Mouse (Mus musculus) embryonic fibroblast, embryonic 13.5 days (primary cell): ENCODE measurements at regions not wholly inside any gene's neighbourhood (a gene's known extent, or its start where the extent isn't known, plus 50 kb on each side); places are given as distances from the start of the nearest gene placed in this dataset.

ENCODE experiments used
- CTCF ChIP-seq: IDR thresholded peaks from 2 replicates; pipeline ENCODE4 v1.5.1; 2011; ENCODE audit warnings: mild to moderate bottlenecking, control low read depth, low read length, moderate library complexity, borderline replicate concordance; ENCODE audit not compliant: insufficient read depth
- POLR2A ChIP-seq: IDR thresholded peaks from 2 replicates; pipeline ENCODE4 v1.6.1; 2011; ENCODE audit warnings: low read depth, mild to moderate bottlenecking, control low read depth, low read length, moderate library complexity

DNA sequence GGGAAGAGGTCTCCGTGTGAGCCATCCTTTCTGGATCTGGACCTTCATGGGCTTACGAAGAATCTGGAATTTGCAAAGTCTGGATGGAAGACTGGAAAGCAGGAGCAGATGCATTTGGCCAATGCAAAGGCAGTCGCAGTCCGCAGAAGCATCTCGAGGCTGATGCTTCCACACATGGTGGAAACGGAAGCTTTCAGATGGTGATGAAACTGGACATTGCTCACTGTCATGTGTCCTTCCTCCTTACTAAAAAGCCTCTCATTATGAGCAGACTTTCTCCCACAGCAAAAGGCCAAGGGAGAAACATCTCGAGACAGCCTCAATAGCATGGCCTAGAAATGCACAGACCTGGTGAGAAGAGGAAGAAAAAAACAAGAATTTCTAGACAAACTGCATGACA lies 94.5 kb downstream of the Mtx3 start:
- TF ChIP-seq POLR2A (no peak), CTCF (no peak)
